Mouse (Mus musculus): ENCODE results near the gene Myo1d. TPM values are rescaled to one million over a fixed set of nuclear protein-coding genes. Genes with fewer than 3 reads are reported as not detected.

Gene Myo1d
- total RNA-seq, 2 experiments from 2014 or later: 6.4 to 7.0 TPM

- intact Hi-C loops (cut with DNase I; ENCODE audit: low total_unique reads): no loop called here
- no peak for DNase-seq
Observed at GRCm38 (mm10) chr11:80666211-80666610, 113.6 kb downstream of the Myo1d start.

- no peak for DNase-seq
- intact Hi-C loops (cut with DNase I; ENCODE audit: low total_unique reads): no loop called here
Observed at GRCm38 (mm10) chr11:80664261-80664660, 115.6 kb downstream of the Myo1d start.

DNA sequence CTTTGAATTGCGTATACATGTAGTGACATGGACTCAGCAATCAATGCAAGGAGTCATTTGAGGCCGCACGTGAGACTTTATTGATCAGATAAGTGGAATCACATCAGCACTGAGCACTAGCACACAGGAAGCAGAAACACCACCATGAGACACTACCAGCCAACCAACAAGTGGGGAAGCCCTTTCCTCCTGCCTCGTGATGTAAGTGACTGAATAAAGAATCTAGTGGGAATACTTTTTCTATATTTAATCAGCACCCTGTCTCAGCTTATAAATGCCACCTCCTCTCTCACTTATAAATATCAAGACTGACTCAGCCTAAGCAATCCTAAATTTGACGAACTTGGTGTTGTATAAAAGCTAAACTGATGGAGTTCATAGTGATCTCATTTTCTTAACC is 134.7 kb downstream of the Myo1d start:
- DNase-seq: no peak
- intact Hi-C loops (cut with DNase I; ENCODE audit: low total_unique reads): no loop called here

DNA sequence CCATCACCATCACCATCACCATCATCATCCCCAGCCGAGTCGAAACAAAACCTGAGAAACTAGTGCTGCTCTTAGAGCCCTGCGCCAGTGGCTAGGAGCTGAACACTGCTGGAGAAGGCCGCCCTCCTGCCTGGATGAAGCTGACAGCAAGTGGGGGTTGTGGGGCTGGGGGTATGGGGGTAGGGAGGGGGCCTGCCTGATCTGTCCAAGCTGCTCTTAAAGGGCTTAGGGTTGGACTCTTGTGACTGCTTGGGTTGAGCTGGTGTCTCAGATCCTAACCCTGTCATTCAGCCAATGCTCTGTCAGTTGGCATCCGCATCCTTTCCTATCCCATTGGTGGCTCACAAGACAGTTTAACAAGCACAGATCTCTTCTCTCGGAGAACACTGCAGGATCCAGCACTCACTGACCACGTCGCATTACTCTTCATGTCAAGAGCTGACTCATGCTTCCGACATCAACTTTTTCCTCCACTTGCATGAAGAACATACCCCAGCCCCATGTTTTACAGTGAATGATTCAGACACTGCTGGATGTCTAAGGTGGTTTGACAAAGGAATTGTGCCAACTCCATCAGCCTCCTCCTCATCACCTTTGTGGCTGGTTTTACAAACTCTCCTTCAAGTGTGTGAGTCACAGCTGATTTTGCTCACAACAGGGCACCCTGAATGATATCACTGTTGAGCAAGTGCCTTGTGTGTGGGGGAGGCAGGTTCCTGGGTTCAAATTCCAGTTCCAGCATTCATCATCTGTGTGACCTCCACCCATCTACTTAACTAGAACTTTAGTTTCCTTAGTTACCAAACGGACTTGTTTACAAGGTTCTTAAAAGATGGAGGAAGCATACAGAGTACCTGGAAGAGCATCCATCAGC is 150.6 kb downstream of the Myo1d start:
- intact Hi-C loops (cut with DNase I; ENCODE audit: low total_unique reads): no loop called here
- DNase-seq: no peak

- no peak for DNase-seq
- intact Hi-C loops (cut with DNase I; ENCODE audit: low total_unique reads): no loop called here
Observed at GRCm38 (mm10) chr11:80628581-80628980, 151.2 kb downstream of the Myo1d start.

GRCm38 (mm10) chr11:80623038-80623380 is 156.8 kb downstream of the Myo1d start:
- intact Hi-C loops (cut with DNase I; ENCODE audit: low total_unique reads): no loop called here

DNA sequence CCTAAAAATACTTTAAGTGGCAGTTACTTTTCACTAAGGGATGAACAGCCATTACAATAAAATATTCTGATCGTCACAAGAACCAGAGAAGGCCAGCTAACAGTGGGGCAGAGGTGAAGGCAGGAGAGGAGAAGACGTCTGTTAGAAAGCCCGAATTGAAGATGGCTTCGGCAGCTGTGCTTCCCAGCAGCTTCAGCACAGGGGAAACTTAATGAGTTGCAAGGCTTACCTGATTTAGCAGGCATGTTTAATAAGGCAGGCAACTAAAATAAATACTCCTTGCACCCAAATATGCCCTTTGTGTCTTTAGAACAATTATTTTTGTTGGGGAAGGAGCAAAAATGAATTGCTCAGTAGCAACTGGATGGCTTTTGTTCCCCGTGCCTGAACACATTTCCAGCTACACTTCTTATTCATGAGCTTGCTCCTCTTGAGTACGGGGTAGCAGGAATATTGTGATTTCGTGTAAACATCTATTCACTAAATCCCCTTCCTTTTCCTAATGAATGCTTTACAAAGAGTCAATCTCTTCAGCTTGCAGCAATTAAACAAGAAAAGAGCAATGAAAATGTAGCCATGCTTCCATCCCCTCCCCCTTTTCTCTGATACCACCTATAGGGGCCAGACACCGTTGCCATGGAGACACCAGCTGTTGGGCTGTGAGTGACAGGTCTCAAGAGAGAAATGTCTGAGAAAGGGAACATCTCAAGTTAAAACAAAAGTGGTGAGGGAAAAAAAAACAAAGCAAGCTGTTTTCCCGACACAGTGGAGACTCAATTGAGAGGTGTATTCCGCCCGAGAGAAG is 157.4 kb downstream of the Myo1d start:
- DNase-seq: no peak
- intact Hi-C loops (cut with DNase I; ENCODE audit: low total_unique reads): no loop called here

More at GRCm38 (mm10) chr11:80623038-80623380, 156.8 kb downstream of the Myo1d start:
- no peak for DNase-seq

- no peak for DNase-seq
- intact Hi-C loops (cut with DNase I; ENCODE audit: low total_unique reads): no loop called here
Observed at GRCm38 (mm10) chr11:80614949-80615725, 164.7 kb downstream of the Myo1d start.

DNA sequence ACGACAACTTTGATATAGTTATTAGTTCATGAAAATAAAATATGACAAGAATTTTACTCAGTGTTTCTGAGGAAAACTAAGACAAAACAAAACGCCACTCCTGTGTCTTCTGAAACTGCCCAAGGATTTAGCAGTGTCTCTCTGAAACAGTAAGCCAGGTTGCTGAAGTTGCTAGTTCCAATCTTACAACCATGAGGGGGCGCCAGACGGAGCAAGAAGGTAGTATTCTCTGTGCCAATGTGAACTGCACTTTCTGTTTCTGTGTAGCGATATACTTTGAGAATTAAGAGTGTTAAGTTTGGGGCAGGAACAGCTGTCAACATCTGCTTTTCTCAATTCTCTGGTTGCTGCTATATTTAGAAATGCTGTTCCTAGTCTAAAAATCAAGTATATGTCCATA is 165.4 kb downstream of the Myo1d start:
- no peak for DNase-seq
- intact Hi-C loops (cut with DNase I; ENCODE audit: low total_unique reads): no loop called here

DNA sequence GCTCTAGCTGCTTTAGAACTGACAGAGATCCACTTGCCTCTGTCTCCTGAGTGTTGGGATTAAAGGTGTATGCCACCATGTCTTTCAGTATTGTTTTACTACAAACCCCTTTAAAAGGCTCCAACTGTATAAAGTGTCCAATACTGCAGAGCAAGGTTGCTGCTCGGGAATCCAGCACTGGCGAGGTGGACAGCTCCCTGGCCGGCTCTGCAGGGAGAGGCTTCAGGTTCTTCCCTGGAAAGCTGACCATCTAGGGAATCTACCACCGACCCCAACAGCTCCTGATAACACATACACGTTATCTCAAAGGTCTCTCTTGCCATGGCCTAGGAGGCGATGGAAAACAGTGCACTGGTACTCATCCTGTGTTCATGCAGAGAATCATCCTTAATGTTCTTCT is 166.3 kb downstream of the Myo1d start:
- peak; percentile 29 for DNase-seq
- intact Hi-C loops (cut with DNase I; ENCODE audit: low total_unique reads): no loop called here

GRCm38 (mm10) chr11:80602707-80603441 is 177.0 kb downstream of the Myo1d start:
- DNase-seq: no peak
- intact Hi-C loops (cut with DNase I; ENCODE audit: low total_unique reads): no loop called here

DNA sequence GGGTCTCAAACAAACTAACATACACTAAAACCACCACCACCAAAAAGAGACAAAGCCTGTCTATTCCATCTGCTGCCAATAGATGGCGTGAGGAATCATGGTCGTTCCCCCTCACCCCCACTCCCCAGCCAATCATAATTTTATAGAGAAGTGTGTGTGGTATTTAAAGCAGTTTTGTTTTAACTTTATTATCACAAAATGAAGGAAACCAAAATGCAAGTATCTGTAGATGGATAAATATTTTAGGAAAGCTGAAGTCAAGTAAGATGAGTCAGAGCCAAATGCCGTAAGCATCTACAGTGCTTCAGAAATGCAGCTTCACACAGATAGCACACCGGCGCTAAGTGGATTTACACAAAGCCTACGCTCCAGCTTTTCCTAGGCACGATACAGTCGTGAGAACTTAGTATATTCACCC is 177.8 kb downstream of the Myo1d start:
- DNase-seq: no peak
- intact Hi-C loops (cut with DNase I; ENCODE audit: low total_unique reads): no loop called here

GRCm38 (mm10) chr11:80601040-80601864 is 178.6 kb downstream of the Myo1d start:
- intact Hi-C loops (cut with DNase I; ENCODE audit: low total_unique reads): no loop called here
- DNase-seq: no peak

DNA sequence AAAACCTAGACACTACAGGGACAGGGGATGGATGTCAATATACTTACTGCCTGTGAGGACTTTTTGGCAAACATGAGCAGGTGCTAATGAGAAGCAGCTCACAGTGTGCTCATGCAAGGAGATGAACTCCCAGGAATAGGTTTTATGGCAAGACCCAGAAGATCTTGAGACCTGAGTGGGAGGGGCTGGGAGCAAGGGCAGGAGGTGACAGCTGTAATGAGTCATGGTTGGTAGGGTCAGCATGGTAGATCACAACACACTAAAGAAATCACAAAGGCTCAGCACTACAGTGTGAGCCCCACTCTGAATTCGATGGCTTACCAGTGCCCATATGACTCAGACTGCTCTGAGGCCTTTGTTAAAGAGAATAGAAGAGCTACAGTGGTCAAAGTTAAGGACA is 184.3 kb downstream of the Myo1d start:
- intact Hi-C loops (cut with DNase I; ENCODE audit: low total_unique reads): no loop called here
- no peak for DNase-seq

- DNase-seq: no peak
- intact Hi-C loops (cut with DNase I; ENCODE audit: low total_unique reads): no loop called here
Observed at GRCm38 (mm10) chr11:80589387-80589786, 190.4 kb downstream of the Myo1d start.

GRCm38 (mm10) chr11:80585761-80586160 is 194.1 kb downstream of the Myo1d start:
- intact Hi-C loops (cut with DNase I; ENCODE audit: low total_unique reads): no loop called here
- no peak for DNase-seq

DNA sequence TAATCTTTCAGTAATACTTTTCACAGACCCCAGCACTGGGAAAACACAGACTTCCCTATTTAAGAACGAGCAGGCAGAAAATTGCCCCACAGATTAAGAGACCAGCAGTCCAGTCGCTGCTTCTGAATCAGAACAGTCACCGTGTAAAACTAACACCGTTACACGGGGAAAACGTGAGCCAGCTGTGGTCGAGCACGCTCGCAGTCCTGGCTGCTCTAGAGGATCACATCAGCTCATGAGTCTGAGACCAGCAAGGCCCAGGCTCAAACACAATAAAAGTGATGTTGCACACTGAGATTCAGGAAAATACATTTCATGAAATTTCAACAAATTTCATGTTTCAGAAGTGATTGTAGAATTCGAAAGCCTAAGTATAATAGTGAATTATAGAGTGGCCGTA is 194.6 kb downstream of the Myo1d start:
- DNase-seq: no peak
- intact Hi-C loops (cut with DNase I; ENCODE audit: low total_unique reads): no loop called here

DNA sequence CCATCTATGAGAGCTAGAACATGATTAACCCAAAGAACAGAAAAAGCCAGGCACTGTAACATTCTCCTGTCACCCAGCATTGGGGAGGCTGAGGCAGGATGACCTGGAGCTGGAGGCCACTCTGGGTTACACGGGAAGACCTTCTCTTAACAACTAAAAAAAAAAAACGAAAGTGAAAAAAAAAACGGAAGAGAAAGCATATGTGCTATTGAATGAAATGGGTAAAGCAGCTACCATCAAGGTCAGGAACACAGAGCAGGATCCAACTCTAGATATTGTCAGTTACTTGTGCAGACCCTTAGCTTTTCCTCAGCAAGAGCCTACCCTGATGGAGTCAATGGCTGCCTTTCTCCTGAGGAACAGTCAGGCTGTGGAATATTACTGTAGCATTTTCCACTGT is 199.3 kb downstream of the Myo1d start:
- intact Hi-C loops (cut with DNase I; ENCODE audit: low total_unique reads): no loop called here
- DNase-seq: no peak

Data from gastrocnemius, postnatal 14 days (tissue).